Mouse (Mus musculus) embryo, embryonic 10.5 days (tissue): ENCODE data around the gene Tm9sf1.
A peak's percentile ranks its signal among the peaks of the same experiment; 100 is the strongest.

Experiments
- DNase-seq: peaks from one replicate; pipeline ENCODE4 v3.0.0-alpha.2; 2015; ENCODE audit warnings: low spot score

The Tm9sf1 gene

DNA sequence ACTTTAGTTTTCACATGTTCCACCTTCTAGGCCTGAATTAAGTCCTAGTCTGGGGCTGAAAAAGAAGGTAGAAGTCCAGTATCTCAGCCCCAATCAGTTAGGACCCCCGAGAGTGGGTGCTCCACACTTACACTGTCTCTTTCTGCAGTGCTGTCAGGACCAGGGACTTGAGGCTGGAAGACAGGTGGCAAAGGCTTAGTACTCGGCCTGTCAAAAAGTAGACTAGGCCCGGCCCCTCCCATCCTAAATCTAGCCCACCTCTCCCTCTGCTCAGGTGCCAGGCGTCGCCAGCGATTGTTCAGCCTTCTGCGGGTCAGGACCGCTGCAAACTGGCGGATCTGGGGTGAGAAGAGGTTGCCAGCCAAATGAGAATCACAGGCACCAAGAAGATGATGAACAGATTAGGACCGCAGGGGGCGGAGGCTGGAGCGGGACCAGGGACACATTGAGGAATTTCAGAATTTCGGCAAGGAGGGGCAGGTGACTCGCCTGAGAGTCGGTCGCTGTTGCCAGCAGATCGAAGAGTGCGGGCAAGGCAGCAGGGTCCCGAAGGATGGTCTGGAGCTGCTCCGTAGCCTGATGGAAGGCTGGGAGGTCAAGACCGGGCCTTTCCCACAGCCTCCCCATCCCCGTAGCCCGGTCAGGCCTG lies 8.6 kb downstream of the Tm9sf1 start:
- no peak for DNase-seq

GRCm38 (mm10) chr14:55629312-55629711 lies 14.3 kb downstream of the Tm9sf1 start:
- peak; percentile 40 for DNase-seq

DNA sequence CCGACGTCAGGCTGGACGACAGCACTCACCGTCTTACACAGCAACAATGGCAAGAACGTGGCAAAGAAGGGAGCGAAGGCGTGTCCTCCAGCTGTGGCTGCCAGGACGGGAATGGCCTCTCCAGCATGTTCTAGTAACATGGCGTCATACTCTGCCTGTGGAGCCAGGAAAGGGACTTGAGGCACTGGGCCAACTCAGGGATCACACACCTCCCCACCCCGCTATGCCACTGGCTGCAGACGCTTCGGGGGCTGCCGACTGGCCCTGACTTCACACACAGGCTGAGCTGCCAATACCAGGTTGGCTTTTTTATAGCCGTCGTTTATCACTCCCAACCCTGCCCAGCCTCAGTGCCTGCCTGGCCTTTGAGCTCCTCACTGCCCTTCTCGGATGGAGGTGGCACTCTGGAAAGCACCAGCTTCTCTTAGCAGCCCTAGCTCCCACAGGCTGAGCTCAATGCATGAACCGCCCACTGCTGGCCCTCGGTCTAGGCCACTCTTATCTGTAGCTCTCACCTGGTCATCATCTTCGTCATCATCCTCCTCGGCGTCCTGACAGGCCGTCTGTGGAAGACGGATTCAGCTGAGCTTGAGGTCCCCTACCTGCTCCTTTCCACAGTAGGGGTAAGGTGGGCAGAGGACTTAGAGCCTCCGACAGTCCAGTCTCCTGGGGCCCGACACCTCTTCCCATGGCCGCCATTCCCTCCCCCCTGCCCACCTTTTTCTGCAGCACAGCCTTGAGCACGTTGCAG lies 15.4 kb downstream of the Tm9sf1 start:
- no peak for DNase-seq

- DNase-seq: no peak
These were observed 25.0 kb downstream of the Tm9sf1 start for GRCm38 (mm10) chr14:55618486-55619195.

DNA sequence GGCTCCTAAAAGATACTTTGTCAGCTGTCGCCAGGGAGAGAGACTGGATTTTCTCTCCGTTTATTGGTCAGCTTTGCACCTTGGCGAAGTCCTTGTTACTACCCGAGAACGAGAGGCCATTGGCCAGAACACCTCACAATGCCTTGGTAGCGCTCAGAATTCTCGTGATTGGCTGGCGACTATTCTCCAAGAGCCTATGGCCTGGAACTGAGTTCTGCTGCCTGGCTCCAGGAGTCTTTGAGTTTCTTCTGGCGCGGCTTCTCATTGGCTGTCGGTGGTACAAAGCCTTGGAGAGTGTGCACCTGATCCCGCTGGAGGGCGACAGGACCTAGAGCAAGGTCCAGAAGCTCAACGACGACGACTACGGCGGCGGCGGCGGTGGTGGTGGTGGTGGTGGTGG lies 25.8 kb downstream of the Tm9sf1 start, which contains the start of gene Rec8:
Rec8 (plus strand) TSS at position 216 of the 400 bp plus-strand sequence.
- peak; percentile 78 for DNase-seq

DNA sequence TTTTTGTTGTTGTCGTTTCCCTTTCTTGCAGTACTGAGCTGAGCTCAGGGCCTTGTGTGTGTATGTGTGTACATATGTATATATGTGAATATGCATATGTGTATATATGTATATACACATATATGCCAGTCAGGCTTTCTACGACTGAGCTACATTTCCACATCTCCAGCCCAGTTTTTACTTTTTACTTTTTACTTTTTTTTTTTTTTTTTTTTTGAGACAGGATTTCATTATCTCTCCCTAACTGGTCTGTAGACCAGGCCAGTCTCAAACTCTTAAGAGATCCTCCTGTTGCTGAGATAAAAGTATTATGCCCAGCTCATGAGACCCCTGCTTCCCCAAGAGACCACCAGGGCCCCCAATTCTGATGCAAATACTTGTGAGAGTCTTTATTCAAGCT lies 26.8 kb downstream of the Tm9sf1 start:
- DNase-seq: no peak

- DNase-seq: no peak
These were observed 27.7 kb downstream of the Tm9sf1 start for GRCm38 (mm10) chr14:55615876-55616275.

- no peak for DNase-seq
These were observed 28.9 kb downstream of the Tm9sf1 start for GRCm38 (mm10) chr14:55614565-55615178.

GRCm38 (mm10) chr14:55613346-55613745 lies 30.3 kb downstream of the Tm9sf1 start:
- no peak for DNase-seq

DNA sequence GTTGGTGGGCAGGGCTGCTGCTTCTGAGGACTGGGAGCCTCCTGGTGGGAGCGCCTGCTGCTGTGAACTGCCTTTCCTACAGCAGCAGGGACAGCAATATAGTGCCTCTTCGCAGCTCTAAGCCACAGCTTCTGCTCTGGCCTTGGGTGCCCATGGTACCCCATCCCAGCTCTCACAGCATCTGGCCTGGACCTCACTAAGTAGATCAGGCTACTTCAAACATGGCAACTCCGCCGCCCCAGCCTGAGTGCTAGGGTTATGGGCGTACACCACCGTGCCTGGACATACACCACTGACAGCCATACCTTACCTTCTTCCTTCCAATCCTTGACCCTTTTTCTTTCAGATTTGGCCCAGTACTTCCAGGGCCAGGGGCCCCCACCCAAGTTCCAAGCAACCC lies 35.3 kb downstream of the Tm9sf1 start:
- no peak for DNase-seq

DNA sequence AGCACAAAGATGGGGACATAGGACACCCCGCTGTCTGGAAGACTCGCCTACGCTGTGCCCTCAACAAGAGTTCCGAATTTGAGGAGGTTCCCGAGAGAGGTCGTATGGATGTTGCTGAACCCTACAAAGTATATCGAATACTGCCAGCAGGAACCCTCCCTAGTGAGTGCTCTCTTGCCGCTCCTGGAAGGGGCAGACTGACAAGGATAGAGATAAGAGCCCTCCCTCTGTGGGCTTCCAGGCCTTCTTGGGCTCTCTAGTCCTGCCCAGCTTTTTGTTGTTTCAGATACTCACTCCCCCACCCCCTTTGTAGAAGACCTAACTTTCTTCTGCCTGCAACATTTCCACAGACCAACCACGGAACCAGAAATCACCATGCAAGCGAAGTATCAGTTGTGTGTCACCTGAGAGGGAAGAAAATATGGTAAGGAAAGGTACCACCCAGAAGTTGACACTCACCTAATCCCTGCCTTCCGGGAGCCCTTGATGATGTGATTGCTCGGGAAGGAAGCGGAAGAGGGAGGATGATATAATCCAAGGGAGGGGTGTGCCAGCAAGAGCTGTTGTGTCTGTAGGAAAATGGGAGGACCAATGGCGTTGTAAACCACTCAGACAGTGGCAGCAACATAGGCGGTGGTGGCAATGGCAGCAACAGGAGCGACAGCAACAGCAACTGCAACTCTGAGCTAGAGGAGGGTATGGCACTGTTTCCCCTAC lies 37.7 kb downstream of the Tm9sf1 start:
- no peak for DNase-seq

- no peak for DNase-seq
These were observed 38.8 kb downstream of the Tm9sf1 start for GRCm38 (mm10) chr14:55604823-55605222.

GRCm38 (mm10) chr14:55603633-55604576 lies 39.7 kb downstream of the Tm9sf1 start:
- DNase-seq: peak; percentile 89

- DNase-seq: no peak
These were observed 40.4 kb downstream of the Tm9sf1 start, which contains the start of gene Irf9 for GRCm38 (mm10) chr14:55603271-55603632. Irf9 (plus strand) TSS chr14:55603571.

- DNase-seq: no peak
These were observed 44.9 kb downstream of the Tm9sf1 start for GRCm38 (mm10) chr14:55598521-55599390.

DNA sequence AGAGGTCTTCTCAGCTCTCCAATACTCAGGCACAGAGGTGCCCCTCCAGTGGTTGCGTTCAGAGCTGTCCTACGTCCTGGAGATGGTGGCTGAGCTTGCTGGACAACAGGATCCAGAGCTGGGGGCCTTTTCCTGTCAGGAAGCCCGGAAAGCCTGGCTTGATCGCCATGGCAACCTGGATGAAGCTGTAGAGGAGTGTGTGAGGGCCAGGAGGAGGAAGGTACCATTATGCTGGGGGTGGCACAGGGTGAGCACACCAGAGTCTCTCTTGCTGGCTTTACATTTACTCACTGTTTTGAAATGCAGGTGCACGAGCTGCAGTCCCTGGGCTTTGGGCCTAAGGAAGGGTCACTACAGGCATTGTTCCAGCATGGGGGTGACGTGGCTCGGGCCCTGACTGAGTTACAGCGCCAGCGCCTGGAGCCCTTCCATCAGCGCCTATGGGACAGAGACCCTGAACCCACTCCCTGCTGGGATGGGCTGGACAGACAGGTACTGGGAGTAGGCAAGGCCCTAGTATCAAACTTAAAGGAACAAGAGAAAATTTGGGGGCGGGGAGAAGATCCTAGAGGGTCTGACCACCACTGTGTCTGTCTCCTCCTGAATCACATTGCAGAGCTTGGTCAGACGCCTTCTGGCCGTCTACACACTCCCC lies 47.4 kb downstream of the Tm9sf1 start:
- DNase-seq: no peak

GRCm38 (mm10) chr14:55592226-55592625 lies 51.4 kb downstream of the Tm9sf1 start:
- no peak for DNase-seq

DNA sequence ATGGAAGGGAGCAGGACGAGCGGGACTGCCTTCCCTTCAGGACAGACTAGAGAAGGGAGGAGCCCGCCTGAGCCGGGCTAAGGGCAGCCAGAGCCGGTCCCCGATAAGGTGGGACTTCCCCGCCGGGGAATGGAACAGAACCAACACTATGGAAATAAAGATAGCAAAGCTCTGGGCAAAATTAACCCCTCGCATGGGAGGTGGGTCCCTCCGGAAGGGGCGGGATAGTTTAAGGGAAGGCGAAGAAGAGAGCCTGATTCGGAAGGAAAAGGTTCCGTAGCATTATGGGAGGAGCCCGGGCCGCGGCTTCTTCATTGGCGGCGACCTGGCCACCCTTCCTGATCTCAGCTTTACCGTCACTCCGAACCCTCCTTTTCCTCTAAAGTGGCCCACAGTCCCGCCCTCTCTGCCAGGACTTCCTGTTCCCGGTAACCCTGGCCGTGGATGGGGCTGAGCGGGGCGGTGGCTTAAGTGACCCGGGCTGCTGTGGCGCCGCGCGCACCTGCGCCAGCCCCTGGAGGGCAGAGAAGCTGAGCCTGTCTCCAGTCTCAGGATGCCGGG lies 52.2 kb downstream of the Tm9sf1 start, which contains the start of gene Rnf31:
Rnf31 (plus strand) TSS at position 378 of the 561 bp plus-strand sequence.
- peak; percentile 97 for DNase-seq
